Mouse (Mus musculus) kidney, postnatal 14 days (tissue): ENCODE data around the gene Gimap7.

Experiments used
- DNase-seq: peaks from one replicate; pipeline ENCODE4 v3.0.0; 2022; ENCODE audit warnings: mixed read lengths

The Gimap7 gene

GRCm38 (mm10) chr6:48696830-48697554 lies 21.4 kb upstream of the Gimap7 start:
- DNase-seq, result no peak

- no peak for DNase-seq
Measured at GRCm38 (mm10) chr6:48697555-48697930, 20.9 kb upstream of the Gimap7 start.

GRCm38 (mm10) chr6:48698066-48698856 lies 20.2 kb upstream of the Gimap7 start:
- DNase-seq, result no peak

- no peak for DNase-seq
Measured at GRCm38 (mm10) chr6:48698888-48699287, 19.5 kb upstream of the Gimap7 start.

- peak; percentile 61 for DNase-seq
Measured at GRCm38 (mm10) chr6:48700251-48701075, 18.0 kb upstream of the Gimap7 start.

GRCm38 (mm10) chr6:48702146-48702545 lies 16.3 kb upstream of the Gimap7 start:
- DNase-seq, result no peak

- no peak for DNase-seq
Measured at GRCm38 (mm10) chr6:48702601-48703000, 15.8 kb upstream of the Gimap7 start.

GRCm38 (mm10) chr6:48704146-48704545 lies 14.3 kb upstream of the Gimap7 start:
- no peak for DNase-seq

- DNase-seq, result no peak
Measured at GRCm38 (mm10) chr6:48706130-48706529, 12.3 kb upstream of the Gimap7 start.

- DNase-seq, result no peak
Measured at GRCm38 (mm10) chr6:48720326-48720725, 1.9 kb downstream of the Gimap7 start.

GRCm38 (mm10) chr6:48723468-48723867 lies 5.0 kb downstream of the Gimap7 start:
- no peak for DNase-seq

GRCm38 (mm10) chr6:48725476-48725875 lies 7.1 kb downstream of the Gimap7 start:
- DNase-seq, result peak; percentile 94

GRCm38 (mm10) chr6:48727761-48728160 lies 9.3 kb downstream of the Gimap7 start:
- no peak for DNase-seq

- DNase-seq, result no peak
Measured at GRCm38 (mm10) chr6:48732864-48733304, 14.5 kb downstream of the Gimap7 start.

GRCm38 (mm10) chr6:48733660-48734059 lies 15.2 kb downstream of the Gimap7 start:
- no peak for DNase-seq

- no peak for DNase-seq
Measured at GRCm38 (mm10) chr6:48737053-48737452, 18.6 kb downstream of the Gimap7 start.

- no peak for DNase-seq
Measured at GRCm38 (mm10) chr6:48737688-48738087, 19.3 kb downstream of the Gimap7 start.

- peak; percentile 66 for DNase-seq
Measured at GRCm38 (mm10) chr6:48738961-48739779, 20.7 kb downstream of the Gimap7 start, which contains the start of gene Gimap1. Gene Gimap1 (plus strand): TSS chr6:48739054.

- DNase-seq, result no peak
Measured at GRCm38 (mm10) chr6:48739780-48740055, 21.3 kb downstream of the Gimap7 start.

- DNase-seq, result no peak
Measured at GRCm38 (mm10) chr6:48740501-48741169, 22.2 kb downstream of the Gimap7 start.

GRCm38 (mm10) chr6:48741273-48741672 lies 22.9 kb downstream of the Gimap7 start:
- DNase-seq, result peak; percentile 29

- DNase-seq, result peak; percentile 66
Measured at GRCm38 (mm10) chr6:48741711-48742206, 23.3 kb downstream of the Gimap7 start.
